Mouse (Mus musculus): ENCODE data around the gene Vmn1r53.
"Not testable (repeated sequence)": the region's sequence is repeated elsewhere in the genome, so short reads cannot be mapped to it uniquely, and the experiment has no call there.

Vmn1r53 gene

DNA sequence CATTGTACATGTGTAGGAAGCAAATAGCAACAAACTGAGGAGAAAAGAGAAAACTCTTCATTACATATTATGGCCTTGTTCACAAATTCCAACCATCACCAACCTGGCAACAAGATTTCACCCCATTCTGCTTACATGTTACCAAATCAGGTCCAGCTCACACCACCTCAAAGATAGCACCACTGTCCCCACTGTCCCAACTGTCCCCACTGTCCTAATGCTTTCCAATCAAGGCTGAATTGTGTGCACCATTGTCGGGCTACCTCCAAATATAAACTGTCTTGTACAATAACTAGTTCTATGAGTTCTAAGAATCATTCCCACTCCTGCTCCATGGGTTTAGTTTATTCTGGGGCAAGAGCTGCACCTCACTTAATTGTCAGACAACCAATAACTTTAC lies at the start of gene Vmn1r53:
TSS of gene Vmn1r53 (minus strand) at position 101 of the 400 bp plus-strand sequence.
- no peak for DNase-seq (ENCODE audit: low spot score in 2 of 2)

DNA sequence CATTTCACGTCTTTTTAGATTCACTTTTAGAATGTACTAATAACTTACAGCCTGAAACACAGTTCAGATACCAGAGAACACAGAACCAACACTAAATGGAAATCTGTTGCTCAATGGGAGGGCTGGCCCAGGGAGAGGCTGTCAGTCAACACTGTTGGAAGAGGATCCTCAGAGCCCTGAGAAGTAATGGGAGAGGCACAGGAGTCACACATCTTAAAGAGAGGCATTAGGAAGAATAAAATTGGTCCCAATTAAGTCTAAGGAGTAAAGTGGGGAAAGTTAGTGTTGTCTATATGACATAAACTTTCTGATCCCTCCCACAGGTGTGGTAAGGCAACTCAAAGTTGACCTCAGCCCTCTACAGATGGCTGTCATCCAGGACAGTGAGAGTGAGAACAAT lies 21.8 kb upstream of the Vmn1r53 start, which contains the start of gene Vmn1r54:
TSS of gene Vmn1r54 (plus strand) at position 301 of the 400 bp plus-strand sequence.
- no peak for DNase-seq (ENCODE audit: low spot score in 2 of 2)

DNA sequence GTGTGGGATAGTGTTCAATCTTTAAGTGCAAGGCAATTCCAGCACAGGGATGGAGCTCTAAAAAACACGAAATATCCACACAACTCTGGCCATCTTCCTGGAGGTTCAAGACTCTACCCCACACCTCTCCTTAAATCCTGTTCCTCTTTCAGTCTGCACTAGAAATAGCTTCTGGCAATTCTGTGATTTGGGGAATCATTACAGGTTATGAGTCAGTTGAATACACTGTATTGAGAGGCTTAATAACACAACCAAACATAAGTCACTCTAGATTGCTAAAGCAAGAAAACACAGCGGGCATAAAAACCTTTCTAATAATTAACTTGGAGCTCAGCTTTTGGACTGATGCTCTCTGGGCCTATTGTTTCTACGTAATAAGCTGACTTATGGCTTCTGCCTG lies 19.8 kb upstream of the Vmn1r53 start:
- DNase-seq (ENCODE audit: low spot score in 2 of 2): no peak

DNA sequence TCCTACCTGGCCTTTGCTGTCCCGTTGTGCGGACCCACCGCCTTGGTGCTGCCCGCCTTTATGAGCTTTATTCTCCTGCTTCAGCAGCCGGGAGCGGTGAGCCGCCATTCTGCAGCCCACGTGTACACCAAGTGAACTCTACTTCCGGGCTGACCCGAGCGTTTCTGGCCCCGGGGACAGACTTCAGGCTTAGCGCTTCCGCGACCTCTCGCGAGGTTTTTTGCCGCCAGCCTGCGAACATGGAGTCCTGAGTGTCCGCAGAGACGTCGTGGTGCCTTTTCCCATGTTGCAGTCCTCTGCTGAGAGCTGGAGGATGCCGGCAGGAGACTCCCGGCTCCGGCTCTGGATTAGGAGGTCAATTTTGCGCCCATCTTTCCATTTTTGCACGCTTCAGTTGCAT lies 8.4 kb upstream of the Vmn1r53 start:
- no peak for DNase-seq (ENCODE audit: low spot score in 2 of 2)

DNA sequence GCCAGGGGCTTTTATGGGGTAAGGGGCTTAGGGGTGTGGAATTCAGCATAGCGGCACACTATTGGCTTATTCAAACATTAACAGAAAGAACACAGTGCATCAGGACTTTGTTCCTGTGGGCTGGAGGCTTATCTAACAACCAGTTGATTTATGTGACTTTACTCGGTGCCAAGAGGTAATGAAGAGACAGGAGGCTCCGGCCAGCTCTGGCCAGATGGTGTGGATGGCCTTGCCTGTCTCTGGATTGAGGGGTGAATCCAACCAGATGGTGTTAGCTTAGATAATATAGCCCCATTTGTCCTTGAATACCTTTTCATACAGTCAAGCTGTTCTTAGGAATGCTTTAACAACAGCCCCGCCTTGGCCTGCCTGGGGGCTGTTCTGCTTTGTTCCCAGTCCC lies 7.9 kb upstream of the Vmn1r53 start:
- DNase-seq (ENCODE audit: low spot score in 2 of 2): not testable (repeated sequence)

DNA sequence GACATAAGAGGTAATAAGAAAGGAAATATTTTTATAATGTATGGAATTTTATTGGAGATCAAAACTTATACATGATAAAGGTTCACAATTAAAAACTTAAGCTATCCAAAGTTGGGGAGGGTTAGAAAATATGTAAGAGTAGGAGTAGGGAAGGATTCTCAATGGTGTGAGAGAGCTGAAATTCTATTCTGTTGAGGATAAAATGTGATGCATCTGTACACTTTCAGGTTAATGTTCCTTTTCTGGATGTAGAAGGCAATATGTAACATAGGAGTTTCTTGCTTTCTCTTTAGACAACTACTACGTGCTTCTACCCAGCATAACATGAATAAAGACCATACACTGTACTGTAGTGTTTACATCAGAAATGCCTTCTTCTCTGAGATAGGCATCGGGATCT lies 21.7 kb downstream of the Vmn1r53 start, which contains the start of gene V1ra8:
TSS of gene V1ra8 (plus strand) at position 301 of the 400 bp plus-strand sequence.
- not testable (repeated sequence) for DNase-seq (ENCODE audit: low spot score in 2 of 2)

DNA sequence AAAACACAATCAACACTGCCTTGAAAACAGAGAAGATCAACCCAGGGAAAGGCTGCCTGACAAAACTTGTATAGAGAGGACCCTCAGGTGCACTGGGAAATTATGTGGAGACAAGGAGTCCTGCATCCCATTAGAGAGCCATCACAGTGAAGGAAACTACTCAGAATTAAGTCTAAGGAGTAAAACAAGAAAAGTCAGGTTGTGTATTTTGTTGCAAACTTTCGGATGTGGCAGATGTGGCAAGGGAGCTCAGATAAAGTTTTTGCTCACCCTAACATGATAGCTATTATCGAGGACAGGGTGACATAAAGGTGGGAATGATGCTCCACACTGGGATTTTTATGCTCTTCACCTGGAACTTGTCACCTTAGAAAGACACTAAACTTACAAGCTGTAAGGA lies 49.7 kb downstream of the Vmn1r53 start, which contains the start of gene Vmn1r52:
TSS of gene Vmn1r52 (plus strand) at position 301 of the 400 bp plus-strand sequence.
- DNase-seq (ENCODE audit: low spot score in 2 of 2): no peak
